Mouse (Mus musculus) hindlimb bud, embryonic 11.5 days (tissue): ENCODE data around the gene Fcho1.
"Not testable (repeated sequence)": the region's sequence is repeated elsewhere in the genome, so short reads cannot be mapped to it uniquely, and the experiment has no call there.

Source experiments
- DNase-seq: peaks from one replicate; pipeline ENCODE4 v3.0.0-alpha.2; 2012; ENCODE audit warnings: low read depth, low spot score; ENCODE audit errors: extremely low spot score

The Fcho1 gene

DNA sequence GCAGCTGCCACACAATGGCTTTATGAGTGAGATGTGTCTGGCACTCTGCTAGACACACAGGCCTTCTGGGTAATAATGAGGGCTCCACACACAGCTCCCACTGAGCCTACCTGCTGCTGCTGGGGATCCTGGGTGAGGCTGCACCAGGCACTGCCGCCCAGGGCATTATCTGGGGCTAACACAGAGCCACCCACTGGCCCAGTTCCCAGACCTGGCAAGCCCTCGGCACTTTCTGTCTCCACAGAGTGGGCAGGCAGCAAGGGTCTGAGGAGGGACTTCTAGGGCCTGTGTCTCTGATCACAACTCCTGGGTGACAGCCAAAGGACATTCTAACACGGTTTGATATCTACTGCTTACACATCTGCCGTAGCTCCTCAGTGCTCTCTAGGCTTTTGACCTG is 6.3 kb downstream of the Fcho1 start:
- no peak for DNase-seq

- DNase-seq = no peak
Measured at GRCm38 (mm10) chr8:71718252-71718651, 7.3 kb downstream of the Fcho1 start.

GRCm38 (mm10) chr8:71717096-71717495 is 8.4 kb downstream of the Fcho1 start:
- DNase-seq = no peak

DNA sequence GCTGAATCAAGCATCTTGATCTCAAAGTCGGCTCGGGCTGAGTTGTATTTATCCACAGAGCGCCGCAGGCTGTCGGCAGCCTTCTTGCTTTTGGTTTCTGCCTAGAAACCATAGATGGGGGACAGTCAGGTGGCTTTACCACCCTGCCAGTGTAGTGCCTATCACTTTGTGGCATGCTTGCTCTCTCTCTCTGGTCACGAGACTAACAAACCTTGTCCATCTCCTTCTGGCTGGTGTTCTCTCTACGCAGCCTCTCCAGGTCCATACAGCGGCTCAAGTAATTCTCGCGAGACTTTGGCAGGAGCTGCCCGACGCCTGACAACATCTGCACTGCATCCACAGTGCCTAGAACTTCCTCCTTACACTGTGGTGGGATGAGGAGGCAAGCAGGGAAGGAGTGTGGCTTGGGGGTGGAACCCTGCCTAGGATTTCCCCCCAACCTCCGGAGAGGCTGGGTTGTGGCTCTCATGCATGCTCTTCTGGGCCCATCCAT is 8.9 kb downstream of the Fcho1 start:
- no peak for DNase-seq

DNA sequence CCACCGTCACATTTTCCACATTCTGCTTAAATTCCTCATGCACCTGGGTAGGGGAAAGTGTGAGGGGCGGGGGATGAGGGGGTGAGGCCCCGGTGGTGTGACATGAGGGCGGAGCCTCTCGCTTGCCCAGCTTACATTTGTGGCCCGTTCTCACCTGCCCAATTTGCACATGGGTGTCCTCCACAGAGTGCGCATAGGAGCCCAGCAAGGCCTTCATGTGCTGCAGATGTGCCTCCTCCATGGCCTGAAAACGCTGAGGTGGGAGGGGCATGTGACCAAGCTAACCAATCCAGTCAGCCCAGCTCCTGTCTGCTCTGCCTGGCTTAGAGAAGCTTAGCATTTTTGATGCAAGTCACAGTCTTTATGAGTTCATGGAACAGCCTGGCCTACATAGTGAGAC is 10.0 kb downstream of the Fcho1 start:
- DNase-seq = no peak

DNA sequence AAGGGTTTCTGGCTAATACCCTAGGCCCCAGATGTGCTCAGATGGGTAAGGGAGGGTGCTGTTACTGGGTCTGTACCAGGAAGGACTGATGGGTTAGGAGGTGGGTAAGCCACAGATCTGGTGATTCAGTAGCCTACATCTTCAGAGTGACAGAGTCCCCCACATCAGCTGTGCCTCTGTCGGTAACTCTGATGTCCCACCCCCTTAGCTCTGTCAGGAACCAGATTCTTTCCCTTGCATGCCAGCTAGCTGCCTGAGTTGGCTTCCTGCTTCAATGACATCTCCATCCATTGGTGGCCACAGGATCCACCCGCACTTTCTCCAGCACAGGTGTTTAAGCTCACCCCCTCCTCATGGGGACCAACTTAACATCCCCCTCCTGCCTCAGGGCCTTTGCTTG is 13.9 kb downstream of the Fcho1 start:
- DNase-seq = no peak

DNA sequence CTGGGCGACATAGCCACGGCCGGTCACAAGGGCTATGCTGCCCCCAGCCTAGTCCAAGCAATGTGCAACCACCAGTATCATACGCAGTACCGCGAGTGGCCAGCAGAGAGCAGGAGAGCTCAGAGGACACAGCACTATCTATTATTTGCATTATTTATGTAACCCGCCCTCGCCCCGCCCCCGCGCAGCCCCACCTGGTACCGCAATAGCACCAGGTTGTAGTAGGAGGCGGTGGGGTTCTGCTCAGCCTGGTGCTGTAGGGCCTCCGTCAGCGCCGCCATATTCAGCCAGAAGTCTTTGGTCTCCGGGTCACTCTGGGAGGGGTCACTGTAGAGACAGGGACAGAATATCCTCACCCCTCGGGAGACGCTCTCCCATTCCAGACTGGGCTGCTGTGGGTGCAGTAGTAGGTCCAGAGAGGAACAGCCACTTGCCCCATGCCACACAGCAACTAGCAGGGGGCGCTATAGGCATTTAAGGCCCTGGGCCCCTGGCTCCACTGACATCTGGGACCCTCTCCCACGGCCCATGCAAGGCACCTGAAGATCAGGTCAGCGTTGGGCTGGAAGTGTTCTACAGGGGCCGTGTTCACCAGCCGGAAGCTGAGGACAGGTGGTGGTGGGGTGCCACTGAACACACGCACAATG is 15.6 kb downstream of the Fcho1 start:
- DNase-seq = no peak

DNA sequence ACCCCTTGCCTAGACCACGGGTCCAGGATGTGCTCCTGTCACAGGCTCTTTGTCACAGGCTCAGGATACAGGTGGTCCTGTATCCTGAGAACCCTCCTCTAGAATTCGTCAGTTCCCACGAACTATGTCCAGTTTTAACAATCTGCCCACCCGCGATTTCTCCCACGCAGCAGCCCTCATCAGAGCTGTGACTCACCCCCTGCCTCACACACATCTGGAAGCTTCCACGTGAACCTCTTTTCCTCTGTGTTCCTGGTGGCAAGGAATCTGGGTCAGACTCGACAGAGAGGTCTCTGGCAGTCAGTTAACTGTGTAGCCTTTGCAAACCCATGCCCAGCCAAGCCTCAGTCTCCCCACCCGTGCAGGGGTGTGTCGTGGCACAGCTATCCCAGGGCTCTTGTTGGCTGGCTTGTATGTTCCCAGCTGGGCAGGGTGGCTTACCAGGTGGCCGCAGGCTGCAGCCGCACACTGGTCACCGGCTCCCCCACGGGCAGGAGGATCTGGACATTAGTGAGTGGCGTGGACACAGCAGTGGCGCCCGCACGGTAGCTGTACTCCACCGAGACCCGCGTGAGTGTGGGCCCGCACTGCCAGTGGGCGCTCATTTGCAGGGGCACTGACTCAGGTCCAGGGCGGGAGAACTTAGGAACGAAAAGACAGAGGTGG is 16.2 kb downstream of the Fcho1 start:
- no peak for DNase-seq

DNA sequence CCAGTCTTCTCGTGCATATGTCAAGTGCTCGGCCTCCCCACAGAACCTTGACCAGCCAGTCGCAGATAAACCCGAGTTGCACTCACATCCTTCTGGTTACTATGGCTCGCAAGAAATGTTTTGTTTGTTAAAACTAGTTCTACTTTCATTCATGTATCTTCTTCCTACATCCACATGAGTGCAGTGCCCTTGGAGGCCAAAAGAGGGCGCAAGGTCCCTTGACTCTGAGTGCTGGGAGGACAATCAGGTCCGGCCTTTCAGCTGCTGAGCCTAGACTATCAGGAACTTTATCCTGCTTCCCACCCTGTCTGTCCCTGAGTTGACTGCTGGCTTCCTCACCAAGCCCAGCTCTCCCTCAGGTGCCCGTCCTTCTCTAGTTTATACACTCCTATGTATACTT is 17.6 kb downstream of the Fcho1 start:
- no peak for DNase-seq

DNA sequence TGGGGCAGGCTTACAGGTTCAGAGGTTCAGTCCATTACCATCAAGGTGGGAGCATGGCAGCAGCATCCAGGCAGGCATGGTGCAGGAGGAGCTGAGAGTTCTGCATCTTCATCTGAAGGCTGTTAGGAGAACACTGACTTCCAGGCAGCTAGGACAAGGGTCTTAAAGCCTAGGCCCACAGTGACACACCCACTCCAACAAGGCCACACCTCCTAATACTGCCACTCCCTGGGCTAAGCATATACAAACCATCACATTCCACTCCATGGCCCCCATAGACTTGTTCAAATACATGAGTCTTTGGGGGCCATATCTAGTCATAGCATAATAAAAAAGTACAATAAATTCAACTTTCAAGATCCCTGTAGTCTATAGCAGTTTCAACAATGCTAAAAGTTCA is 22.1 kb downstream of the Fcho1 start:
- not testable (repeated sequence) for DNase-seq

GRCm38 (mm10) chr8:71702923-71703322 is 22.6 kb downstream of the Fcho1 start:
- DNase-seq = no peak

DNA sequence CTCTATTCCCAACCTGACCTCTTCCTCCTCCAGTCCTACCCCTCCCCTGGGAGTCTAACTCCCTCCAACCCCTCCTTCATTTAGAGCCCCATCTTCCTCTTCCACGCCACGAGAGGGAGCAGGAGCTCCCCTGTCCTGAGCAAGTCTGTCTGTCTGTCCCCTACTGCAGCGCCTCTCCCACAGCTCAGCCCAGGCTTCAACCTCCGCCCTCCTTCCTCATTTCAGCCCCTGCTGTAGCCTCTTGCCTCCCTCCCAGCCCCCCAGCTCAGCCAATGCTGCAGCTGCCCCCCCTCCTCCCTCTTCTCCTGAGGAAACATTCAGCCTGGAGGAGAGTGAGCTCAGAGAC is 23.5 kb downstream of the Fcho1 start:
- no peak for DNase-seq

DNA sequence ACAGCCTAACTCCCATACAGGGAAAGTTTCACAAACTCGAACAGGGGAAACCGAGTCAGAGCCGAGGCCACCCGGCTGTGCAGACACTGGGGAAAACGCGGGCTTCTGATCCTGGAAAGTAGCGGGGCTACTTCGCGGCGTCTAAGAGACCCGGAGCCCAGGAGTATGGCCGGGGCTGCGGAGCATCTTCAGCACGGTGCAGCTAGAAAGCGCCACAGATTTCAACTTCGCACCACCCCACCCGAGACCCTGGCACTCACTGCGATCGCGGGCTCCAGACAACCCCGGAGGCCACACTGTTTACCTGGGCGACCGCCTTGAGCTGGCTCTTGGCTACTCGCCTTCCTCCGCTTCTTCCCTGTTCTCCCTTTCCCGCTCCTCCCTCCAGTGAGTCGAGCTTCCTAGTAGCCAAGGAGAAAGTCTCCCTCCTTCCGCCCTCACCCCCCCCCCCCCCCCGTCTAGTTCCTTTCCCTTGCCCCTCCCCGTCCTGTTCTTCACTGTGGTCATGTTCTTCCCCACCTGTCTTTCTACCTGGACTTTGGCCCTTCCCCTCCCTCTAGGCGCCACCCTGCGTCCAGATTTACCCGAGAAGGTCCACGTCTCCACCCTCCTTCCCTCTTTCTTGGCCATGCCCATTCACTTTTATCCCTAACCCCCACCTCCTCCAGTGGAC is 24.0 kb downstream of the Fcho1 start, which contains the start of gene B3gnt3:
B3gnt3 (minus strand) TSS at position 376 of the 673 bp plus-strand sequence.
- no peak for DNase-seq

GRCm38 (mm10) chr8:71700493-71701269 is 24.8 kb downstream of the Fcho1 start:
- no peak for DNase-seq

- DNase-seq = not testable (repeated sequence)
Measured at GRCm38 (mm10) chr8:71695456-71695855, 30.1 kb downstream of the Fcho1 start.

DNA sequence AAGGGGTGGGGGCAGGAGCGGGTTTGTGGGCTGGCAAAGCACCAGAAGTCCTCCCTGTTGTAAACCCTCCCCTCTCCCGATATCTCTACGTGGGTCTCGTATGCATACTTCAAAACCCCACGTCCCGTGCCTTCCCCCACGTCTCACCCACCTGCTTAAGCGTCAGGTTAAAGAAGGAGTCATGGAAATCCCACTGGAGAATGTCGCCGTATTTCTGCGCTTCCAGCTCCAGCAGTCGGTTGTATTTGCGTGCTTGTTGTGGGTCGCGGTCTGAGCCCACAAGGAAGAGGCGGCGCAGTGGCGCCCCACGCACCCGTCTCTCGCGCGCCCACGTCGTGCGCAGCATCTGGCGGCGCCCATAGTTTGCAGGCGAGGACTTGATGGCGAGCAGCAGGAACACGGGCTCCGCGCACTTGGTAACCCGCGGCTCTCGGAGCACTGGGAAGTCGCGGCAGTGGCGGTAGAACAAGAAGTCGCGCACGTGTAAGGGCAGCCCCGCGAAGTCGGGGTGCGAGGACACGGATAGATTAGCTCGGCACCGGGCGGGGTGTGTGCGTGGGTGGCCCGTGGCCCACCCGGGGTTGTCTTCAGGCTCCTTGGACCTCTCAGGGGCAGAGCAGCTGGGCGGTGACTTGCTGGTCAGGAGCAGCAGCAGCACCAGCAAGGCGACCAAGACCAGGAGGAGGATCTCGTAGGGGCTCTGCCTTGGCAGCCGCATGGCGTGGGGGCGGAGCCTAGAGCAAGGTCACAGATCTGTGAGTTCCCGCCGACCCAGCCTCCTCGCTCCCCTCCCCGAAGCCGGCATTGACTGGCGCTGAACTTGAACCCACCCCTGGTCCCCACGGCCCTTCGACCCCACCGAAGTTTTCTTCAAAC is 32.1 kb downstream of the Fcho1 start:
- DNase-seq = no peak

DNA sequence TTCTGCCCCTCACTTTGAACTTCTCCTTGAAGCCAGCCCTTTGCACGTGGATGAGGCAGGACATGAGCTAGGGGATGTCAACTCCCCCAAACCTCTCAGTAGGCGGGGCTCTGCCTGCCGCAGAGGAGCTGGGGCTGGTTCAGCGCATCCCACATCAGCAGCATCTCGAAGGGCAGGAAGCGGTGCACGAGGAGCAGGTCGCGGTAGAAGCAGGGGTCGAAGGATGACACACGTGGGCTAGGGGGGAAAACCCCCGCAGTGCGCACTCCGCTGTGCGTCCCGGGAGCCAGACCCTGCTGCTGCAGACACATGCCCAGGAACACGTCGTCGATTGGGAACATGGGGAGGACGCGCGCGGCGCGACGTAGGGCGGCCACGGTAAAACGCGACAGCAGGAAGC is 33.0 kb downstream of the Fcho1 start:
- DNase-seq = no peak

DNA sequence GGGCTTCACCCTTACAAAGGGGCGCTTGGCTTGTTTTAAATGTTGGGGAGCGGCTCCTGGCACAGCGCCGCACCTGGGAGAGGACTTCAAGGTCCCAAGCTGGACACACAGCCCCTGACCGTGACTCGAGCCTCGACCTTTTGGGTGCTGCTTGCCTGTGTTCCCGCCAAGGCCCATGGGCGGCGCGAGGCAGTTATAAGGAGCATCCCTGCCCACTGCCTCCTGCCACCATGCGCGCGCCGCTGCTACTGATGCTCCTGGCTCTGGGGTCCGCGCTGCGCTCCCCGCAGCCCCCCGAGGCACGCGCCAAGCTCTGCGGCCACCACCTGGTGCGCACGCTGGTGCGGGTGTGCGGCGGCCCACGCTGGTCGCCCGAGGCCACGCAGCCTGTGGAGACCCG is 36.5 kb downstream of the Fcho1 start, which contains the start of gene Insl3:
Insl3 (plus strand) TSS at position 187 of the 400 bp plus-strand sequence.
- no peak for DNase-seq

DNA sequence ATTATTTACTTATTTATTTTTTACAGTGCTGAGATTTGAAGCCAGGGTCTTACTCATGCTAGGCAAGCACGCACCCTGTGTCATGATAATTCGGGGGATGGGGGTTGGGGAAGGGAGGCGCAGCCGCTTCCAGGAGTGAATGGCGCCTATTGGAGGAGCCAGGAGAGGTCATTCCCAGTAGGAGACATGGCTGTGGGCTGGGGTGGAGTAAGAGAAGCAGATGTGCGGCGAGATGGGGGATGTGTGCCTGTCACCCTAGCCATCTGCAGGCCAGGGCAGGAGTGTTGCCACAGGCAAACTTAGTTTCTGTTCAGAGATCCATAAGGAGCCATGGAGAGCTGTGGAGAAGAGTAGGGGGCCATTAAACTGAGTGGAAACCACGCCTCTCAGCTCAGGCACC is 37.9 kb downstream of the Fcho1 start:
- DNase-seq = no peak

- no peak for DNase-seq
Measured at GRCm38 (mm10) chr8:71686143-71686734, 39.3 kb downstream of the Fcho1 start.
